Mouse (Mus musculus) brain, embryonic 14.5 days (tissue): Measurements from ENCODE around the gene Tnfrsf25. TPM values are rescaled to one million over a fixed set of nuclear protein-coding genes. Genes with fewer than 3 reads are reported as not detected.

Experiments
- DNase-seq: peaks from one replicate; pipeline ENCODE4 v3.0.0-alpha.2; 2011; ENCODE audit warnings: low read depth
- CTCF ChIP-seq: fragments of 200-500 bp; IDR thresholded peaks from 2 replicates; pipeline ENCODE4 v1.5.1; 2012; ENCODE audit warnings: inconsistent platforms, mild to moderate bottlenecking, moderate library complexity, borderline replicate concordance; ENCODE audit not compliant: insufficient read depth, insufficient read length; ENCODE audit errors: extremely low read depth
- POLR2A ChIP-seq: fragments of 200-500 bp; IDR thresholded peaks from 2 replicates; pipeline ENCODE4 v1.6.1; 2012; ENCODE audit warnings: mild to moderate bottlenecking, inconsistent platforms, borderline replicate concordance; ENCODE audit not compliant: poor library complexity, insufficient read depth, insufficient read length, severe bottlenecking; ENCODE audit errors: extremely low read depth
- polyA plus RNA-seq: library from polyadenylated mRNA; depleted of rRNA; stranded (reverse); fragments of >200 nt; gene quantifications from 2 replicates; pipeline ENCODE4 v1.2.3, GENCODE M21; 2012

Gene Tnfrsf25
- polyA plus RNA-seq, 1 experiment, result 4.4 TPM

GRCm38 (mm10) chr4:152079261-152079660 lies 36.5 kb upstream of the Tnfrsf25 start:
- DNase-seq, result no peak
- TF ChIP-seq POLR2A, result no peak
- no peak for TF ChIP-seq CTCF

GRCm38 (mm10) chr4:152079931-152080330 lies 35.8 kb upstream of the Tnfrsf25 start:
- TF ChIP-seq POLR2A (no peak), CTCF (no peak)

GRCm38 (mm10) chr4:152083611-152084220 lies 32.0 kb upstream of the Tnfrsf25 start:
- no peak for DNase-seq
- TF ChIP-seq POLR2A, result no peak
- no peak for TF ChIP-seq CTCF

More at GRCm38 (mm10) chr4:152079931-152080330, 35.8 kb upstream of the Tnfrsf25 start:
- no peak for DNase-seq

- DNase-seq, result no peak
- TF ChIP-seq POLR2A, result no peak
- no peak for TF ChIP-seq CTCF
Observed at GRCm38 (mm10) chr4:152084616-152085015, 31.1 kb upstream of the Tnfrsf25 start.

GRCm38 (mm10) chr4:152086505-152087210 lies 29.1 kb upstream of the Tnfrsf25 start:
- TF ChIP-seq POLR2A, result peak; percentile 59; the same call in 1 of the 2 replicates
- TF ChIP-seq CTCF, result no peak
- peak; percentile 42 for DNase-seq

- DNase-seq, result no peak
- TF ChIP-seq CTCF (no peak), POLR2A (no peak)
Observed at GRCm38 (mm10) chr4:152087211-152088081, 28.3 kb upstream of the Tnfrsf25 start.

- DNase-seq, result peak; percentile 64
- no peak for TF ChIP-seq POLR2A
- no peak for TF ChIP-seq CTCF
Observed at GRCm38 (mm10) chr4:152088133-152088532, 27.6 kb upstream of the Tnfrsf25 start.

GRCm38 (mm10) chr4:152088556-152089120 lies 27.1 kb upstream of the Tnfrsf25 start:
- TF ChIP-seq POLR2A, result no peak
- TF ChIP-seq CTCF, result no peak
- peak; percentile 84 for DNase-seq

- DNase-seq, result no peak
- TF ChIP-seq CTCF (no peak), POLR2A (no peak)
Observed at GRCm38 (mm10) chr4:152090191-152090590, 25.5 kb upstream of the Tnfrsf25 start.

- peak; percentile 22 for DNase-seq
- TF ChIP-seq POLR2A, result no peak
Observed at GRCm38 (mm10) chr4:152092751-152093293, 22.9 kb upstream of the Tnfrsf25 start.

- TF ChIP-seq POLR2A, result no peak
- no peak for TF ChIP-seq CTCF
- DNase-seq, result no peak
Observed at GRCm38 (mm10) chr4:152094233-152094632, 21.5 kb upstream of the Tnfrsf25 start.
